8 mouse cellular contexts compared by ENCODE assay signal in the genomic region with DNA sequence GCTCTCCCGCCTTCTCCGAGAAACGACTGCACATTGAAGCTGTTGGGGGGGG. TPM values are rescaled to one million over a fixed set of nuclear protein-coding genes. Genes with fewer than 3 reads are reported as not detected.
A peak's percentile ranks its signal among the peaks of the same experiment; 100 is the strongest.
DNase-seq lines count a peak whose midpoint lies in the region; ATAC-seq and TF ChIP-seq lines count a peak whose summit lies in the region.

A gene (plus strand): TSS at position 17 of the 52 bp plus-strand sequence.

- no peak for DNase-seq in left cerebral cortex, adult 2 months (ENCODE audit: extremely low spot score in 1 of 2, low spot score in 2 of 2)
- no peak for DNase-seq in left cerebral cortex, adult 9 months (ENCODE audit: low spot score in 2 of 2)
- DNase-seq in limb, embryonic 10.5 days (ENCODE audit: low spot score), result no peak
- no peak for DNase-seq in frontal cortex, postnatal 14 days (ENCODE audit: low spot score in 2 of 2)
- no peak for DNase-seq in kidney, postnatal 25 days

- H3K27me3 ChIP-seq in embryonic facial prominence, embryonic 12.5 days, result peaks cover 4% of the 10 kb centered on the region; the same call in 1 of the 2 replicates
- no peaks in the 10 kb centered on the region for H3K27me3 ChIP-seq in heart, embryonic 16.5 days (ENCODE audit: control insufficient read depth, insufficient read depth, low read length)
- H3K27me3 ChIP-seq in limb, embryonic 10.5 days (ENCODE audit: low read depth, poor library complexity, severe bottlenecking), result peaks cover 12% of the 10 kb centered on the region; the same call in 1 of the 2 replicates
- H3K27me3 ChIP-seq in neural tube, embryonic 15.5 days (replicated peaks), result no peaks in the 10 kb centered on the region

- H3K9me3 ChIP-seq in embryonic facial prominence, embryonic 12.5 days, result no peaks in the 10 kb centered on the region
- H3K9me3 ChIP-seq in heart, embryonic 16.5 days (replicated peaks; ENCODE audit: control insufficient read depth, low read length), result no peaks in the 10 kb centered on the region
- H3K9me3 ChIP-seq in limb, embryonic 10.5 days (replicated peaks), result no peaks in the 10 kb centered on the region
- no peaks in the 10 kb centered on the region for H3K9me3 ChIP-seq in neural tube, embryonic 15.5 days (replicated peaks)

- 0% methylated on average over 3 of the region's 3 CpGs for WGBS in embryonic facial prominence, embryonic 12.5 days
- WGBS in heart, embryonic 16.5 days, result 0% methylated on average over 3 of the region's 3 CpGs
- WGBS in limb, embryonic 10.5 days, result 0% methylated on average over 3 of the region's 3 CpGs
- WGBS in neural tube, embryonic 15.5 days, result 0% methylated on average over 2 of the region's 3 CpGs

- H3K4me2 ChIP-seq in embryonic facial prominence, embryonic 12.5 days (replicated peaks), result peak within 1 kb of the TSS; percentile 88
- H3K4me2 ChIP-seq in heart, embryonic 16.5 days (ENCODE audit: low read depth, low read length), result peak within 1 kb of the TSS; percentile 83
- H3K4me2 ChIP-seq in neural tube, embryonic 15.5 days, result peak within 1 kb of the TSS; percentile 92

- TF ChIP-seq CTCF in left cerebral cortex, adult 2 months (IDR thresholded peaks at IDR 0.05), result no peak

- intact Hi-C loops in left cerebral cortex, adult 2 months (cut with DNase I), result loop anchor here (1.0 kb wide), 2 partner anchors 30 to 44 kb away; a partner anchor contains a TSS

- peaks cover 8% of the 10 kb centered on the region; the same call in 1 of the 2 replicates for H3K4me1 ChIP-seq in embryonic facial prominence, embryonic 12.5 days
- H3K4me1 ChIP-seq in heart, embryonic 16.5 days (ENCODE audit: control insufficient read depth, insufficient read depth, low read length), result peaks cover 19% of the 10 kb centered on the region
- H3K4me1 ChIP-seq in limb, embryonic 10.5 days, result peaks cover 24% of the 10 kb centered on the region
- H3K4me1 ChIP-seq in neural tube, embryonic 15.5 days, result peaks cover 40% of the 10 kb centered on the region

- H3K9ac ChIP-seq in embryonic facial prominence, embryonic 12.5 days, result peak within 1 kb of the TSS; percentile 94
- peak within 1 kb of the TSS; percentile 94 for H3K9ac ChIP-seq in heart, embryonic 16.5 days (ENCODE audit: low read length)
- H3K9ac ChIP-seq in neural tube, embryonic 15.5 days (replicated peaks), result peak within 1 kb of the TSS; percentile 87

- peak within 1 kb of the TSS; percentile 75 for H3K4me3 ChIP-seq in left cerebral cortex, adult 2 months
- peak within 1 kb of the TSS; percentile 90 for H3K4me3 ChIP-seq in embryonic facial prominence, embryonic 12.5 days
- H3K4me3 ChIP-seq in heart, embryonic 16.5 days (ENCODE audit: low read length), result peak within 1 kb of the TSS; percentile 79
- peak within 1 kb of the TSS; percentile 92 for H3K4me3 ChIP-seq in limb, embryonic 10.5 days
- H3K4me3 ChIP-seq in neural tube, embryonic 15.5 days (replicated peaks), result peak within 1 kb of the TSS; percentile 70

- H3K36me3 ChIP-seq in embryonic facial prominence, embryonic 12.5 days, result peaks cover 15% of the 10 kb centered on the region
- H3K36me3 ChIP-seq in heart, embryonic 16.5 days (ENCODE audit: control insufficient read depth, insufficient read depth), result peaks cover 14% of the 10 kb centered on the region
- H3K36me3 ChIP-seq in limb, embryonic 10.5 days, result peaks cover 35% of the 10 kb centered on the region
- peaks cover 17% of the 10 kb centered on the region; the same call in 1 of the 2 replicates for H3K36me3 ChIP-seq in neural tube, embryonic 15.5 days

- H3K27ac ChIP-seq in left cerebral cortex, adult 2 months, result peak within 1 kb of the TSS; percentile 91
- peak within 1 kb of the TSS; percentile 99 for H3K27ac ChIP-seq in embryonic facial prominence, embryonic 12.5 days
- H3K27ac ChIP-seq in heart, embryonic 16.5 days (ENCODE audit: low read length), result peak within 1 kb of the TSS; percentile 99
- H3K27ac ChIP-seq in limb, embryonic 10.5 days, result peak within 1 kb of the TSS; percentile 99
- H3K27ac ChIP-seq in neural tube, embryonic 15.5 days (replicated peaks), result peak within 1 kb of the TSS; percentile 98

- no peak for ATAC-seq in embryonic facial prominence, embryonic 12.5 days (ENCODE audit: insufficient number of reproducible peaks, insufficient read depth, low FRiP score, low TSS enrichment)
- no peak for ATAC-seq in heart, embryonic 16.5 days (replicated peaks; ENCODE audit: extremely low read depth, insufficient read depth, low FRiP score)
- ATAC-seq in neural tube, embryonic 15.5 days (ENCODE audit: low FRiP score), result no peak

RNA-seq across cellular contexts. Expression of the gene that starts here (rescaled TPM):
- total RNA-seq in left cerebral cortex, adult 2 months (2021), result 10 to 100 TPM; 48.2 to 50.6 TPM
- 22.3 and 24.4 TPM in 2 replicates for polyA plus RNA-seq in embryonic facial prominence, embryonic 12.5 days (2016; fragmentation: Nextera tagmentation; extraction: Ambion mirVana)
- polyA plus RNA-seq in heart, embryonic 16.5 days (2015; fragmentation: Nextera tagmentation; extraction: Ambion mirVana), result 8.7 and 9.6 TPM in 2 replicates
- polyA plus RNA-seq in limb, embryonic 10.5 days (2016; fragmentation: Nextera tagmentation; extraction: Ambion mirVana), result 12.8 and 15.2 TPM in 2 replicates
- 18.5 and 19.5 TPM in 2 replicates for polyA plus RNA-seq in neural tube, embryonic 15.5 days (2015; fragmentation: Nextera tagmentation; extraction: Ambion mirVana)
